Mouse (Mus musculus): ENCODE measurements around the gene Hdhd5.

Hdhd5 gene

GRCm38 (mm10) chr6:120461217-120461616 is 69.9 kb downstream of the Hdhd5 start:
- in situ Hi-C loops (cut with MboI, MseI), result no loop called here

All from T-helper 17 cell (primary cell).